Mouse (Mus musculus): ENCODE measurements around the gene Nfat5. TPM values are rescaled to one million over a fixed set of nuclear protein-coding genes. Genes with fewer than 3 reads are reported as not detected.

The Nfat5 gene
- polyA plus RNA-seq, 1 experiment, result 89.1 TPM

DNA sequence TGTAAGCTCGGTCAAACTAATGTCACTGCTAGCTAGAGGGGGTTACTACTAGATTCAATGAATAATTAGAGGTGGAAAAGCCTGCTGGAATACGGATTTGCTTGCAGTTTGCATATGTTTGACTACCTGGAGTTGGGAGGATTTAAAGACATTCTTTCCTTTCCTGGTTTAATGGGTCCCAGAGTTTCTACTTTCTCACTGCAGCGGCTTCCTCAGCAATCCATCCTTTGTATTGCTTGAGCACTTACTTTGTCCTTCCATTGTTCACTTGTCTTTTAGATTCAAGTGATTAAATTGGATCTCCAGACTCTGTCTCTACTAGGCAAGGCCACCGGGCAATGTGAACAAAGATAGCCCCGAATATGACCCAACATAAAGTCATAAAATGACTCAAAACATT lies 5.7 kb upstream of the Nfat5 start:
- Histone ChIP-seq H3K27ac (ENCODE audit: insufficient read depth, low read length) (no peak overlapping the region), H3K4me1 (ENCODE audit: control insufficient read depth, insufficient read depth, low read length) (peaks cover 3% of the 10 kb centered on the region; the same call in 1 of the 2 replicates), H3K4me3 (ENCODE audit: insufficient read depth, low read length) (no peak overlapping the region)
- TF ChIP-seq POLR2A (IDR thresholded peaks at IDR 0.05; ENCODE audit: low read depth, low read length), result no peak
- no peak for TF ChIP-seq CTCF (IDR thresholded peaks at IDR 0.05; ENCODE audit: borderline replicate concordance, insufficient read depth, low read length)

DNA sequence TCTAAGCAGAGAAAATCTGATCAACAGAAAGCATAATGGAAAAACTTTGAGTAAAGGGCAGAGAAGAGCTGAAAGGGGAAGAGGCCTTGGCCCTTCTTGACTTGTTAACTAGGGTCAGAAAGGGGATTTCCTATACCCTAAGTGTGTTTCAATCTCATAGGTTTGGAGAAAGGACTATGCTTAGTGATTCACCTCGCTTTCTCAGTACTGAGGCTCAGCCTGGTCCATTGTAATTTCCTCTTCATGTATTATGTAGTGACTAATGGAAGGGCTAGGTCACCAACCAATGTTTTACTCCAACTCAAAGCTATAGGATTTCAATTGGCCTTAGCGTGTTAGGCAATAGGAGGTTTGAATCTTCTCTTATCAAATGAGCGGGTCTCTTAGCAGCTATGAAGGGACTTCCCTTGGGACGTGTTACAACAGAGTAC lies 2.1 kb upstream of the Nfat5 start:
- TF ChIP-seq CTCF (IDR thresholded peaks at IDR 0.05; ENCODE audit: borderline replicate concordance, insufficient read depth, low read length) (no peak), POLR2A (IDR thresholded peaks at IDR 0.05; ENCODE audit: low read depth, low read length) (no peak)
- Histone ChIP-seq H3K27ac (ENCODE audit: insufficient read depth, low read length) (no peak overlapping the region), H3K4me3 (ENCODE audit: insufficient read depth, low read length) (no peak overlapping the region), H3K4me1 (ENCODE audit: control insufficient read depth, insufficient read depth, low read length) (peaks cover 5% of the 10 kb centered on the region; the same call in 1 of the 2 replicates)

DNA sequence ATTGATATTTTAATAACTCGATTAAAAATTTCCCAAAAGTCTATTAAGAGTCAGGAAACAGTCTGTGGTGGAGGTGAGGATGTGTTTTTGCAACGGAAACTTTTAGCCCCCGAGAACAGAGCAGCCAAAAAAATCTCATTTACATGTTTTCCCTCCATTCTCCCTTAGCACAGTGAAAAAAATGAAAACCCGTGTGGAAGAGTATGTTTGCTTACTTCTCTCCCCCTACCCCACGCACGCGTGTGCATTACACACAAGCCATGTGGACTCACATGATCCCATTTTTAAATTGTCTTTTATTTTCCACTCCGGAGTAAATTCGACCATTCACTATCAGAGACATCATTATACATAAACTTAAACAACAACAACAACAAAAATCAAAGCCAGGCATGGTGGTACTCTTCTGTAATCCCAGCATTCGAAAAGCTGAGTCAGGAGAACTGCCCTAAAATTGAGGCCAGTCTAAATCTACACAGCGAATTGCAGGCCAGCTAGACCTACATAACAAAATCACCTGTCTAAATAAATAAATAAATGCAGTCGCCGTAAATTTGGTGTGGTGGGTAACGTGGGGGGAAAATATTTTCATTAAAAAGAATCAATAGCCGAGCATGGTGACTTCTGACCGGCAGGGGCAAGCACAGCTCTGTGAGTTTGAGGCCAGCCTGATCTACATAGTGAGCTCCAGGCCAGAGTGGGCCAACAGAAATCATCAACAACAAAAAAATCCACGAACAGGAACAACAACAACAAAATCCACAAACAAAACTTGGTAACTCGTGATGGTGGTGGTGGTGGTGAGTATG lies 947 bp upstream of the Nfat5 start:
- peak overlapping the region; percentile 95 for H3K27ac ChIP-seq (ENCODE audit: insufficient read depth, low read length)
- H3K4me1 ChIP-seq (ENCODE audit: control insufficient read depth, insufficient read depth, low read length), result peaks cover 5% of the 10 kb centered on the region; the same call in 1 of the 2 replicates
- no peak for TF ChIP-seq CTCF (IDR thresholded peaks at IDR 0.05; ENCODE audit: borderline replicate concordance, insufficient read depth, low read length)
- no peak for TF ChIP-seq POLR2A (IDR thresholded peaks at IDR 0.05; ENCODE audit: low read depth, low read length)
- peak overlapping the region; percentile 45 for H3K4me3 ChIP-seq (ENCODE audit: insufficient read depth, low read length)

DNA sequence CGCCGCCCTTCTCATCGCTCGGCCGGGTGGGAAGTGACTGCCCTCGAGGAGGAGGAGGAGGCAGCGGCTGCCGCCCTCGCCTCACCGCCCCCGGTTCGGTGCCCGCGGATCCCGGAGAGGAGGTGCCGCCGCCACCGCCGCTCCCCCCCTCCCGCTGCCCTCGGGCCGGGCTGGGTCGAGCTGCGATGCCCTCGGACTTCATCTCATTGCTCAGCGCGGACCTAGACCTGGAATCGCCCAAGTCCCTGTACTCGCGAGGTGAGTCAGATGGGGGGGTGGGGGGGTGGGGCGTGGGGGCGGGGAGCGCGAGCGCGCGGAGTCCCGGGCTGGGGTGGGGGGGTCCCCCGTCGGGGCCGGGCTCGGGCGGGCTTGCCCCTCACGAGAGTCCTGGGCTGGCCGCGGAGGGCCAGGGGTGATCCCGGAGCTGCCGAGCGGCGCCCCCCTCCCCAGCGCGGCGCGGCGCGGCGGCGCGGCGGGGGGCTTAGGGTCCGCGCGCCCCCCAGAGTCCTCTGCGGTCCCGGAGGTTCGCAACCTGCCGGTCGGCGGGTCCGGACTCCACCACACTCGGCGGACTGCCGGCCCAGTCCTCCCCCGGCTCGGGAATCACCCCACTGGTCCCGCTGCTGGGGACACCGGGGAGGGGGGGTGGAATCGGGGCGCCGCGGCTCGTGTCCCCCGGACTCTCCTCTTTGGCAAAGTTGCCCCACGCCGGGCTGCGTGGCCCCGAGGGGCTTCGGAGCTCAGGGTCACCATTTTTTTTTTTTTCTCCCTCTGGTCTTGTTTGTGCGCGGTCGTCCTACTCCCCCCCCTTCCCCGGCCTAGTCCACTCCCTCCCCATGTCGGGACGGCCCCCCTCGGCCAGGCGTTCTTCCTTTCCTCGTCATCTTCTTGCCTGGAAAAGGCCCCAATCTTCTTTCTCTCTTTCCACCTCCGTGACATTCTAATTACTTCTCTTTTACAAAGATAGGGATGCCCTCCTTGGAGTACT lies 665 bp downstream of the Nfat5 start:
- peak overlapping the region; percentile 85 for H3K27ac ChIP-seq (ENCODE audit: insufficient read depth, low read length)
- peak overlapping the region; percentile 87 for H3K4me3 ChIP-seq (ENCODE audit: insufficient read depth, low read length)
- no peak for TF ChIP-seq CTCF (IDR thresholded peaks at IDR 0.05; ENCODE audit: borderline replicate concordance, insufficient read depth, low read length)
- peaks cover 5% of the 10 kb centered on the region; the same call in 1 of the 2 replicates for H3K4me1 ChIP-seq (ENCODE audit: control insufficient read depth, insufficient read depth, low read length)

DNA sequence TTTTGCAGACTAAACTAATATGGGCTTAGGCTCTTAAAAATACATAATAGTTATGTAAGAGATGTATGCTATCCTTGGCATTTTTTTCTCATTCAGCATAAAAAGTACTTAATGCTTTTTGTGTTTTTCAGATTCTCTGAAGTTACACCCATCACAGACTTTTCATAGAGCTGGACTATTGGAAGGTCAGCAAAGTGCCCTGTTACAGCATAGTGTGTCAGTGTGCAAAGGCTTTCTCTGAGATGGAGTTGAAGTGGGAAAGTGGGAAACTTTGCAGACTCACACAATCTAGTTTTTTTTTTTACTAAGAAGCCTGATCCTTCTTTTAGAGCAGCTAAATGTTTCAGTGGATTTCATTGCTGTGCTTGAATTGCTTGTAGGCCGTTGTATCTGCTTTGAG lies 2.2 kb downstream of the Nfat5 start:
- Histone ChIP-seq H3K27ac (ENCODE audit: insufficient read depth, low read length) (no peak overlapping the region), H3K4me3 (ENCODE audit: insufficient read depth, low read length) (no peak overlapping the region), H3K4me1 (ENCODE audit: control insufficient read depth, insufficient read depth, low read length) (peaks cover 5% of the 10 kb centered on the region; the same call in 1 of the 2 replicates)
- no peak for TF ChIP-seq POLR2A (IDR thresholded peaks at IDR 0.05; ENCODE audit: low read depth, low read length)
- no peak for TF ChIP-seq CTCF (IDR thresholded peaks at IDR 0.05; ENCODE audit: borderline replicate concordance, insufficient read depth, low read length)

DNA sequence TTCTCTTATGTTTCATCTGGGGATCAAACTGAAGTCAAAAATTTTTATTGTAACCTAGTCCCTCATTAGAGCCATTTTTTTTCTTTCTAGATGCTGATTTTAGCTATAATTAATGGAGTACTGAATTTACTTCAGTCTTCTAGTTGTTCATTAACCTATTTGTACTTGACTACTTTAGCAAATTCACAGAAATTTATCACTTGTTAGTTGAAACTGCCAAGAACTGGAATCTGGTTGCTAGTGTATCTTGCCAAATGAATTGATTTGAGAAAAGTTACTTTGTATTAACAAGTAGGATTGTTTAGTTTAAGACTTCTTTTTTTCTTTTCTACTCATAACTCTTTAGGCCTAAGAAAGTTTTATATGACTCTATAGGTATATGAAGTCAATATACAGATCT lies 18.6 kb downstream of the Nfat5 start:
- no peak overlapping the region for H3K27ac ChIP-seq (ENCODE audit: insufficient read depth, low read length)
- H3K4me3 ChIP-seq (ENCODE audit: insufficient read depth, low read length), result no peak overlapping the region
- no peak for TF ChIP-seq CTCF (IDR thresholded peaks at IDR 0.05; ENCODE audit: borderline replicate concordance, insufficient read depth, low read length)
- no peak for TF ChIP-seq POLR2A (IDR thresholded peaks at IDR 0.05; ENCODE audit: low read depth, low read length)
- no peaks in the 10 kb centered on the region for H3K4me1 ChIP-seq (ENCODE audit: control insufficient read depth, insufficient read depth, low read length)

DNA sequence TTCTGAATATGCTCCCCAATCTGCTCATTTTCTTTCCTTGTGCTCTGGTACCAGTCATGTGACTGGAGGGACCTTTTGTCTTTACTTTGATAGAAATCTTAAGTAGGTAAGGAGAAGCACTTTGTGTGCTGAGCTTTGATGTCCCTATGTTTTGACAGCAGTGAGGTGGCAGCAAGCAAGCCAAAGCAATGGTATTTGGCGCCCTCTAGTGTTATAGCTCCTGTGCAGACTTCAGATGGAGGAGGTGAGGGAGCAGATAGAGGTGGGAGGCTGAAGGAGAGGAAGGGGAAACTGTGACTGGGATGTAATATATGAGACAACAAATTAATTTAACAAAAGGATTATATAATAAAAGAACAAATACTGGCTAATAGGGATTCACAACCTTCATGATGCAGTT lies 30.9 kb downstream of the Nfat5 start:
- Histone ChIP-seq H3K27ac (ENCODE audit: insufficient read depth, low read length) (no peak overlapping the region), H3K4me1 (ENCODE audit: control insufficient read depth, insufficient read depth, low read length) (no peaks in the 10 kb centered on the region), H3K4me3 (ENCODE audit: insufficient read depth, low read length) (no peak overlapping the region)
- TF ChIP-seq POLR2A (IDR thresholded peaks at IDR 0.05; ENCODE audit: low read depth, low read length) (no peak), CTCF (IDR thresholded peaks at IDR 0.05; ENCODE audit: borderline replicate concordance, insufficient read depth, low read length) (peak; percentile 80)

DNA sequence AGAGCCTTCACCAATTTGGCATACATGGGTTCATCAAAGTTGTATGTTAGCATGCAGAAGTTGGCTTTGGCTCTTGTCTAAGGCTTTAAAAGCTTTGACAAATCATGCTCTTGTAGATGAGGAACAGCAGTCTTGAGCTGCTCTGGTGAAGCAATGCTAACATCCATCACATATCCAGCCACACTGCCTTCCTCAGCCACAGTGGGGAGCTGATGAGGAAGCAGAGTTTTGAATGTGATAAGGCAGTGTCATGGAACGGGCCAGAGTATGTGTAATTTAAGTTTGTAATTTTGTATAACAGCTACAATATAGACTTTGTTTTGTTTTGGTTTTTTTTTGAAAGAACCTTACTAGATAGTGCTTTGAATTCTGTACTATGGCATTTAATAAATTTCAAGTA lies 36.3 kb downstream of the Nfat5 start:
- Histone ChIP-seq H3K4me3 (ENCODE audit: insufficient read depth, low read length) (no peak overlapping the region), H3K4me1 (ENCODE audit: control insufficient read depth, insufficient read depth, low read length) (no peaks in the 10 kb centered on the region), H3K27ac (ENCODE audit: insufficient read depth, low read length) (no peak overlapping the region)
- TF ChIP-seq CTCF (IDR thresholded peaks at IDR 0.05; ENCODE audit: borderline replicate concordance, insufficient read depth, low read length), result no peak
- no peak for TF ChIP-seq POLR2A (IDR thresholded peaks at IDR 0.05; ENCODE audit: low read depth, low read length)

DNA sequence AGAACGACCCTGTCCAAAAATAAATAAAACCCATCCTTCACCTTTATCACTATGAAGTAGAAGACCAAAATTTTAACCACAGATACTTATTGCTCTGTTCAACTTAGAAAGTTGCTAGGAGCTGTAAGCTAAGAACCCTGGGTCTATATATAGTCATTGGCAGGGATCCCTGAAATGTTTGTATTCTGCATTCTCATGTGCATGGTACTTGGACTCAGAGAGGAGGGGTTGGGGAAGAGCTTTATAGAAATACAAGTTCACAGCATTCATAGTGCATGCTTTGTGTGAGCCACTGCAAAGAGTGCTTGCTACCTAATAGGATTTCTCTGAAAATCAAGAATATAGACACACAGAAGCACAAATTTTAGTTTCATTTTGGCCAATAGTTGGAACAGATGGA lies 43.2 kb downstream of the Nfat5 start:
- H3K27ac ChIP-seq (ENCODE audit: insufficient read depth, low read length), result no peak overlapping the region
- no peak for TF ChIP-seq CTCF (IDR thresholded peaks at IDR 0.05; ENCODE audit: borderline replicate concordance, insufficient read depth, low read length)
- no peak for TF ChIP-seq POLR2A (IDR thresholded peaks at IDR 0.05; ENCODE audit: low read depth, low read length)
- H3K4me1 ChIP-seq (ENCODE audit: control insufficient read depth, insufficient read depth, low read length), result no peaks in the 10 kb centered on the region
- H3K4me3 ChIP-seq (ENCODE audit: insufficient read depth, low read length), result no peak overlapping the region

Measured in embryonic fibroblast, embryonic 13.5 days (primary cell).